ENCODE assay signal across 17 mouse cellular contexts in the genomic region with DNA sequence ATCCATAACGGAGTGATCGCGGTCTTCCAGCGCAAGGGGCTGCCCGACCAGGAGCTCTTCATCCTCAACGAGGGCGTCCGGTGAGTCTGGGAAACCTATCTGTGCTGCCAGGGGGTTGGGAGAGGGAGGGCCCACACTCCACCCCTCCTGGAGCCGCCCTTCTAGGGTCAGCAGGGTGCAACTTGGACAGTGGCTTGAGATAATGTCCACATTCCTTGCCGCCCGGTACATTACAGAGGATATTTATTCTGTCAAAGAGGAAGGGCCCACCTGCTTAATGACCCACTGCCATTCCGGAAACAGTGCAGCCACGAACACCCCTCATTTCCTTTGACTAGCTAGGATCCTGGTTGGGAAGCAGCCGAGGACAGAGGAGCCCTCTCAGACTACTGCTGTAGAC. TPM values are rescaled to one million over a fixed set of nuclear protein-coding genes. Genes with fewer than 3 reads are reported as not detected.
DNase-seq lines count a peak whose midpoint lies in the region; ATAC-seq lines count a peak whose summit lies in the region.
"Had no signal": no experiment of that assay in that cellular context is flagged by ENCODE, and none has a peak within 500 bp of the region (broad histone marks: within the 10 kb centered on the region; RNA-seq: fewer than 3 reads in every experiment).

No protein-coding gene starts in this region.

- WGBS in kidney, embryonic 15.5 days = 32% methylated on average over 14 of the region's 14 CpGs
- 62% methylated on average over 14 of the region's 14 CpGs for WGBS in heart, embryonic 10.5 days
- WGBS in intestine, embryonic 16.5 days = 65% methylated on average over 14 of the region's 14 CpGs

- no peak for DNase-seq in kidney, postnatal 4 days
- no peak for DNase-seq in heart, embryonic 10.5 days (ENCODE audit: low spot score)
- DNase-seq in adrenal gland, postnatal 4 days (ENCODE audit: low spot score in 2 of 2) = no peak
- DNase-seq: adrenal gland, adult 2 months; cerebellum, adult 8-10 months; retina, postnatal 1 day; thymus, postnatal 25 days had no signal

- H3K27ac ChIP-seq in kidney, embryonic 15.5 days = peak overlapping the region; percentile 84
- H3K27ac ChIP-seq in brown adipose tissue, adult 24 weeks (replicated peaks; ENCODE audit: low read depth, low read length) = peak overlapping the region; percentile 57
- peak overlapping the region; percentile 45; the same call in 1 of the 2 replicates for H3K27ac ChIP-seq in heart, embryonic 10.5 days
- H3K27ac ChIP-seq in intestine, embryonic 16.5 days (ENCODE audit: low read length) = peak overlapping the region; percentile 49; the same call in 1 of the 2 replicates
- H3K27ac ChIP-seq: forebrain, embryonic 10.5 days; neural tube, embryonic 15.5 days; stomach, embryonic 15.5 days had no signal

- H3K4me2 ChIP-seq in kidney, embryonic 15.5 days = peak overlapping the region; percentile 21; the same call in 1 of the 2 replicates
- H3K4me2 ChIP-seq in intestine, embryonic 16.5 days (ENCODE audit: low read depth, low read length) = no peak overlapping the region
- H3K4me2 ChIP-seq: midbrain, embryonic 11.5 days; neural tube, embryonic 15.5 days; stomach, embryonic 15.5 days had no signal

- peak; percentile 69 for ATAC-seq in kidney, embryonic 15.5 days (replicated peaks; ENCODE audit: low FRiP score)
- ATAC-seq in intestine, embryonic 16.5 days = no peak
- no peak for ATAC-seq in frontal cortex, adult (ENCODE audit: low TSS enrichment)
- ATAC-seq: hindbrain, embryonic 16.5 days had no signal

- H3K9me3 ChIP-seq in kidney, embryonic 15.5 days (replicated peaks) = no peaks in the 10 kb centered on the region
- H3K9me3 ChIP-seq in heart, embryonic 10.5 days = no peaks in the 10 kb centered on the region
- no peaks in the 10 kb centered on the region for H3K9me3 ChIP-seq in intestine, embryonic 16.5 days (ENCODE audit: control insufficient read depth, low read length)
- H3K9me3 ChIP-seq: neural tube, embryonic 15.5 days; stomach, embryonic 15.5 days had no signal

- H3K36me3 ChIP-seq in kidney, embryonic 15.5 days = peaks cover 65% of the 10 kb centered on the region
- H3K36me3 ChIP-seq in heart, embryonic 10.5 days = peaks cover 64% of the 10 kb centered on the region
- peaks cover 34% of the 10 kb centered on the region for H3K36me3 ChIP-seq in intestine, embryonic 16.5 days (ENCODE audit: control insufficient read depth, insufficient read depth, low read length)
- H3K36me3 ChIP-seq: G1E had no signal

- no peaks in the 10 kb centered on the region for H3K27me3 ChIP-seq in kidney, embryonic 15.5 days
- H3K27me3 ChIP-seq in heart, embryonic 10.5 days (ENCODE audit: insufficient read depth, poor library complexity, severe bottlenecking) = no peaks in the 10 kb centered on the region
- no peaks in the 10 kb centered on the region for H3K27me3 ChIP-seq in intestine, embryonic 16.5 days (replicated peaks; ENCODE audit: control insufficient read depth, insufficient read depth, low read length)
- H3K27me3 ChIP-seq: neural tube, embryonic 15.5 days; stomach, embryonic 15.5 days had no signal

- H3K4me3 ChIP-seq in kidney, embryonic 15.5 days (replicated peaks) = no peak overlapping the region
- no peak overlapping the region for H3K4me3 ChIP-seq in brown adipose tissue, adult 24 weeks (ENCODE audit: insufficient read depth, low read depth, low read length)
- no peak overlapping the region for H3K4me3 ChIP-seq in heart, embryonic 10.5 days
- H3K4me3 ChIP-seq in intestine, embryonic 16.5 days (ENCODE audit: low read length) = no peak overlapping the region
- H3K4me3 ChIP-seq: forebrain, embryonic 10.5 days; neural tube, embryonic 15.5 days; stomach, embryonic 15.5 days had no signal

- 0 out of 2 replicates have a peak overlapping the region, but pooled peaks have one; percentile 17 for H3K9ac ChIP-seq in kidney, embryonic 15.5 days
- H3K9ac ChIP-seq in intestine, embryonic 16.5 days (ENCODE audit: low read depth, low read length) = no peak overlapping the region
- H3K9ac ChIP-seq: neural tube, embryonic 15.5 days; stomach, embryonic 15.5 days had no signal

- H3K4me1 ChIP-seq in kidney, embryonic 15.5 days = peaks cover 62% of the 10 kb centered on the region
- H3K4me1 ChIP-seq in brown adipose tissue, adult 24 weeks (ENCODE audit: control insufficient read depth, insufficient read depth, insufficient read length, low read length) = peaks cover 12% of the 10 kb centered on the region; the same call in 1 of the 2 replicates
- H3K4me1 ChIP-seq in heart, embryonic 10.5 days = peaks cover 50% of the 10 kb centered on the region
- H3K4me1 ChIP-seq in intestine, embryonic 16.5 days (ENCODE audit: control insufficient read depth, insufficient read depth, low read length) = peaks cover 46% of the 10 kb centered on the region

RNA-seq across cellular contexts. Expression of a gene that starts 18.5 kb away (rescaled TPM):
- polyA plus RNA-seq in kidney, embryonic 15.5 days (2015; fragmentation: Nextera tagmentation; extraction: Ambion mirVana) = 40.3 and 46.8 TPM in 2 replicates
- 2.8 and 4.4 TPM in 2 replicates for polyA plus RNA-seq in brown adipose tissue, adult 24 weeks (2012; ENCODE audit: insufficient read depth, insufficient read length, missing spikeins)
- polyA plus RNA-seq in heart, embryonic 10.5 days (2016; fragmentation: Nextera tagmentation; extraction: Ambion mirVana) = 30.6 and 33.1 TPM in 2 replicates
- 69.1 and 81.3 TPM in 2 replicates for polyA plus RNA-seq in intestine, embryonic 16.5 days (2015; fragmentation: Nextera tagmentation; extraction: Ambion mirVana)
- total RNA-seq in adrenal gland, postnatal 4 days (2021) = 10 to 100 TPM; 15.3 to 17.6 TPM
- total RNA-seq: G1E had no signal
- polyA plus RNA-seq: G1E had no signal

RNA-seq across cellular contexts. Expression of a gene that starts 31.9 kb away (rescaled TPM):
- 7.9 and 10.3 TPM in 2 replicates for polyA plus RNA-seq in kidney, embryonic 15.5 days (2015; fragmentation: Nextera tagmentation; extraction: Ambion mirVana)
- polyA plus RNA-seq in brown adipose tissue, adult 24 weeks (2012; ENCODE audit: insufficient read depth, insufficient read length, missing spikeins) = not detected in 2 replicates
- polyA plus RNA-seq in heart, embryonic 10.5 days (2016; fragmentation: Nextera tagmentation; extraction: Ambion mirVana) = 4.3 and 6.5 TPM in 2 replicates
- polyA plus RNA-seq in intestine, embryonic 16.5 days (2015; fragmentation: Nextera tagmentation; extraction: Ambion mirVana) = 14.3 and 16.3 TPM in 2 replicates
- 1 to 10 TPM; 2.1 to 2.3 TPM for total RNA-seq in adrenal gland, postnatal 4 days (2021)
- total RNA-seq: G1E had no signal
- polyA plus RNA-seq: G1E had no signal
